Mouse (Mus musculus): Measurements from ENCODE around the gene Arhgap44. TPM values are rescaled to one million over a fixed set of nuclear protein-coding genes. Genes with fewer than 3 reads are reported as not detected.

Arhgap44 gene
- polyA plus RNA-seq, 1 experiment, result 0.52 TPM

DNA sequence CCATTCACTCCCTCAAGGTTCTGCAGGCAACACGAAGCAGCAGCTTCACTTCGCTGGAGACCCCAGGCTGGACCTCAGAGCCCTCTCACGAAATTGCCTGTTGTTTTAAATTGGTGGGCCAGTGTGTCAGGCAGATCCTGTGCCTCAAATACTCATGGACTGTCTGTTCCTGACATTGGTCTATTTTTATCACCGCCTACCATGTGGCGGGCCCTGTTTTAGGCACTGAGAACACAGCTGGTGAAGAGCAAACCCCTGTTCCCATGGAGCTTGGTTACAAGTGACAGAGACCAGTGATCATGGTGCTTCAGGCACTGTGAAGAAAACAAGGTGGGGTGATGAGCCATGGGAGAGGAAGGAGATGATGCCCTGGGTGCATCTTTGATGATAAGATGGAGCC, 93.2 kb downstream of the Arhgap44 start:
- no peaks in the 10 kb centered on the region for H3K4me1 ChIP-seq (ENCODE audit: control insufficient read depth, insufficient read depth, insufficient read length, low read length)
- no peak overlapping the region for H3K27ac ChIP-seq (replicated peaks; ENCODE audit: low read depth, low read length)
- H3K4me3 ChIP-seq (ENCODE audit: insufficient read depth, low read depth, low read length), result no peak overlapping the region

DNA sequence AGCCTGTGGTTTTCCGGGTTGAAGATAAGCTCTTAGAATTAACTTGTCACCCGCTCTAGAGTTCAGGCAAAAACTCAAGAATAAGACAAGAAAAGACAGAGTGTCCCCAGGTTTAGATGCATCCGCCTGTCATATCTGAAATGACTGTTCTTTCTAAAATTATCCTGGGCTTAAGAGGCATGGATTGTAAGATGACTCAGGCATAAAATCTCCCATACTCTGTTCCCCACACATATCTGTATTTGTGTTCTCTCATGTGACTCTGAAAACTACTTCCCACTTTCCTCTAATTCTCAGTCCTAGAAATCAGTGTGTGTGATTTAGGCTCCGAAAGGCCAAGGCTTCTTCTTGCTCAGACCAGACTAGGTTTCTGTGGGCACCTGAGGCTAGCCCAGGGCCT, 93.7 kb downstream of the Arhgap44 start:
- Histone ChIP-seq H3K4me1 (ENCODE audit: control insufficient read depth, insufficient read depth, insufficient read length, low read length) (no peaks in the 10 kb centered on the region), H3K27ac (replicated peaks; ENCODE audit: low read depth, low read length) (no peak overlapping the region), H3K4me3 (ENCODE audit: insufficient read depth, low read depth, low read length) (no peak overlapping the region)

- no peak overlapping the region for H3K27ac ChIP-seq (replicated peaks; ENCODE audit: low read depth, low read length)
- H3K4me1 ChIP-seq (ENCODE audit: control insufficient read depth, insufficient read depth, insufficient read length, low read length), result no peaks in the 10 kb centered on the region
- H3K4me3 ChIP-seq (ENCODE audit: insufficient read depth, low read depth, low read length), result no peak overlapping the region
Observed at GRCm38 (mm10) chr11:65065201-65065600, 97.6 kb downstream of the Arhgap44 start.

GRCm38 (mm10) chr11:65061437-65061836, 101.3 kb downstream of the Arhgap44 start:
- Histone ChIP-seq H3K27ac (replicated peaks; ENCODE audit: low read depth, low read length) (no peak overlapping the region), H3K4me1 (ENCODE audit: control insufficient read depth, insufficient read depth, insufficient read length, low read length) (no peaks in the 10 kb centered on the region), H3K4me3 (ENCODE audit: insufficient read depth, low read depth, low read length) (no peak overlapping the region)

GRCm38 (mm10) chr11:65059531-65059930, 103.2 kb downstream of the Arhgap44 start:
- Histone ChIP-seq H3K4me1 (ENCODE audit: control insufficient read depth, insufficient read depth, insufficient read length, low read length) (no peaks in the 10 kb centered on the region), H3K27ac (replicated peaks; ENCODE audit: low read depth, low read length) (no peak overlapping the region), H3K4me3 (ENCODE audit: insufficient read depth, low read depth, low read length) (no peak overlapping the region)

- H3K4me1 ChIP-seq (ENCODE audit: control insufficient read depth, insufficient read depth, insufficient read length, low read length), result no peaks in the 10 kb centered on the region
- no peak overlapping the region for H3K27ac ChIP-seq (replicated peaks; ENCODE audit: low read depth, low read length)
- H3K4me3 ChIP-seq (ENCODE audit: insufficient read depth, low read depth, low read length), result no peak overlapping the region
Observed at GRCm38 (mm10) chr11:65058224-65058908, 104.4 kb downstream of the Arhgap44 start.

- H3K4me1 ChIP-seq (ENCODE audit: control insufficient read depth, insufficient read depth, insufficient read length, low read length), result no peaks in the 10 kb centered on the region
- H3K27ac ChIP-seq (replicated peaks; ENCODE audit: low read depth, low read length), result no peak overlapping the region
- no peak overlapping the region for H3K4me3 ChIP-seq (ENCODE audit: insufficient read depth, low read depth, low read length)
Observed at GRCm38 (mm10) chr11:65055596-65055995, 107.2 kb downstream of the Arhgap44 start.

- Histone ChIP-seq H3K4me1 (ENCODE audit: control insufficient read depth, insufficient read depth, insufficient read length, low read length) (no peaks in the 10 kb centered on the region), H3K4me3 (ENCODE audit: insufficient read depth, low read depth, low read length) (no peak overlapping the region), H3K27ac (replicated peaks; ENCODE audit: low read depth, low read length) (no peak overlapping the region)
Observed at GRCm38 (mm10) chr11:65054216-65054615, 108.5 kb downstream of the Arhgap44 start.

DNA sequence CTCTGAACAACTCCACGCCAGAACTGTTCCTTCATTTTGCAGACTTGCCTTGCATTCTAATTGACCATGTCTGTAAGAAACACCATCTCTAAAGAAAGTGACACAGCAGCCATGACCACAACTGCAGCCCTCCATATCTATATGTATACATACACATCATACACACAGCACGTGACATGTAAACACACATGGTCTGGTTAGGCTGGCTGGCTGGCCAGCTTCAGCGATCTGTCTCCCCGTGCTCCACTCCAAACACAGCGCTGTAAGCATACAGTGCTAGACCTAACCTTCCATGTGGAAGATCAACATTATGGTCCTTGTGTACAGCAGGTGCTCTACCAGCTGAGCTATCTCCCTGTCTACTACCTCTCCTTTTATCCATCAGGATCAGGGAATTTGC, 111.9 kb downstream of the Arhgap44 start:
- Histone ChIP-seq H3K4me3 (ENCODE audit: insufficient read depth, low read depth, low read length) (no peak overlapping the region), H3K27ac (replicated peaks; ENCODE audit: low read depth, low read length) (no peak overlapping the region), H3K4me1 (ENCODE audit: control insufficient read depth, insufficient read depth, insufficient read length, low read length) (no peaks in the 10 kb centered on the region)

- Histone ChIP-seq H3K4me3 (ENCODE audit: insufficient read depth, low read depth, low read length) (no peak overlapping the region), H3K27ac (replicated peaks; ENCODE audit: low read depth, low read length) (no peak overlapping the region), H3K4me1 (ENCODE audit: control insufficient read depth, insufficient read depth, insufficient read length, low read length) (no peaks in the 10 kb centered on the region)
Observed at GRCm38 (mm10) chr11:65049090-65049489, 113.7 kb downstream of the Arhgap44 start.

GRCm38 (mm10) chr11:65040556-65040955, 122.2 kb downstream of the Arhgap44 start:
- Histone ChIP-seq H3K4me3 (ENCODE audit: insufficient read depth, low read depth, low read length) (no peak overlapping the region), H3K4me1 (ENCODE audit: control insufficient read depth, insufficient read depth, insufficient read length, low read length) (no peaks in the 10 kb centered on the region), H3K27ac (replicated peaks; ENCODE audit: low read depth, low read length) (no peak overlapping the region)

- Histone ChIP-seq H3K4me3 (ENCODE audit: insufficient read depth, low read depth, low read length) (no peak overlapping the region), H3K4me1 (ENCODE audit: control insufficient read depth, insufficient read depth, insufficient read length, low read length) (no peaks in the 10 kb centered on the region), H3K27ac (replicated peaks; ENCODE audit: low read depth, low read length) (no peak overlapping the region)
Observed at GRCm38 (mm10) chr11:65039517-65040095, 123.2 kb downstream of the Arhgap44 start.

DNA sequence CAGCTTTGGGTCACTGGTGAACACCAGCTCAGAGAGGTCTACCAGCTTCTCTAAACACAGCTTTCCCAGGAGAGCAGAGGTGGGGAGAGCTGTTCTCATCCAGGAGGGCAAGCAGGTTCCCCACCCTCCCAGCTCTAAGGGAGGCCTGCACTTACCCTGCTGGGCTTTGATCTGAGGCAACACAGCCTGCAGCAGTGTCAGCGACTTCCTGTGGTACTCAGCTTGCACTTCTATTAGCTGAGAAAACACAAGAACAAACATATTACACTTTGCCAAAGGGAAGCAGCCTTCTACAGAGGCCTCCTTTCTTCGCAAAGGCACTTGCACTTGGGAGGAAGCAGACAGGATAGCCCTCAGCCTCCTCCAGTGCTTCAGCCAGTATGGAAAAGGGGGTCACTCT, 123.8 kb downstream of the Arhgap44 start:
- Histone ChIP-seq H3K4me3 (ENCODE audit: insufficient read depth, low read depth, low read length) (no peak overlapping the region), H3K27ac (replicated peaks; ENCODE audit: low read depth, low read length) (no peak overlapping the region), H3K4me1 (ENCODE audit: control insufficient read depth, insufficient read depth, insufficient read length, low read length) (no peaks in the 10 kb centered on the region)

DNA sequence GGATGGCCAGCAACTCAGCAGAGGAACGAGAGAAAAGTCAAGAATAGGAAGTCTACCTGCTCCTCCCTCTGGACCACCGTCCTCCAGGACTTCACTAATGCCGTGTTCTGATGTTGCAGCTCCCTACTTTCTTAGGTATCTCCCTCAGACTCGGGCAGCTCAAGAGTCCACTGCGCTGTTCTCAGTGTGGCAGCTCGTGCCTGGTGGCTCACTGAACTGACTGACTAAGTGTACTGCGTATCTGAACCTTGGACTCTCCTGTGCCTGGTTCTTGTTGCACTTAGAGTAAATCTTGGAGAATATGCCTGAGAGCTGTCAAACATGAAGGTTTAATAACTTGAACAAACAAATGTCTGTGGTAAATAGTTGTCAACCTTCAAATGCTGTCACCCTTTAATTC, 130.5 kb downstream of the Arhgap44 start:
- H3K4me3 ChIP-seq (ENCODE audit: insufficient read depth, low read depth, low read length), result no peak overlapping the region
- no peaks in the 10 kb centered on the region for H3K4me1 ChIP-seq (ENCODE audit: control insufficient read depth, insufficient read depth, insufficient read length, low read length)
- H3K27ac ChIP-seq (replicated peaks; ENCODE audit: low read depth, low read length), result no peak overlapping the region

- no peaks in the 10 kb centered on the region for H3K4me1 ChIP-seq (ENCODE audit: control insufficient read depth, insufficient read depth, insufficient read length, low read length)
- H3K27ac ChIP-seq (replicated peaks; ENCODE audit: low read depth, low read length), result no peak overlapping the region
- H3K4me3 ChIP-seq (ENCODE audit: insufficient read depth, low read depth, low read length), result no peak overlapping the region
Observed at GRCm38 (mm10) chr11:65030201-65030600, 132.6 kb downstream of the Arhgap44 start.

DNA sequence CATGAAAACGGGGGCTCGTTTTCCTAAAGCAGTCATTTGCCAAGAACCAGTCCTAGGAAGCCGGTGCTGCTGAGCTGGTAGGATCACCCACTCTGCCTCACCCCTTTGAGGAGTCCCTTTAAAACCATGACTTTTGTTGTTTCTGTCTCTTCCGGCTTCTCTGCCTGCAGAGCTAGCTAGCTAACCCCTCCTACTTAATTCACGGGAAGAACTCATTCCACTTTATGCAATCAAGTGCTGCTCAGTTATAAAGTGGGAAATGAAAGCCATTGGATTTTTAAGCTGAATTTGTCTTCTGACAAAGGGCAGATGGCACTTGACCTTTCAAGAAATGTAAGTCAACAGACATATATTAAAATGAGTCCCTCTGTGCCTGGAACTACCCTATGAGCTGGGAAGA, 134.7 kb downstream of the Arhgap44 start:
- Histone ChIP-seq H3K4me1 (ENCODE audit: control insufficient read depth, insufficient read depth, insufficient read length, low read length) (no peaks in the 10 kb centered on the region), H3K4me3 (ENCODE audit: insufficient read depth, low read depth, low read length) (no peak overlapping the region), H3K27ac (replicated peaks; ENCODE audit: low read depth, low read length) (no peak overlapping the region)
